Mouse (Mus musculus): ENCODE measurements around the gene Gm28043. TPM values are rescaled to one million over a fixed set of nuclear protein-coding genes. Genes with fewer than 3 reads are reported as not detected.

Gene Gm28043
- polyA plus RNA-seq, 1 experiment from 2014 or later: 2.2 TPM

GRCm38 (mm10) chr17:29719628-29720575 is 105.2 kb downstream of the Gm28043 start:
- no peak overlapping the region for H3K4me2 ChIP-seq (replicated peaks; ENCODE audit: low read depth, low read length)
- peaks cover 4% of the 10 kb centered on the region for H3K4me1 ChIP-seq (ENCODE audit: control insufficient read depth, insufficient read depth, low read length)
- H3K27ac ChIP-seq (ENCODE audit: low read depth, low read length): no peak overlapping the region
- H3K9me3 ChIP-seq (ENCODE audit: control insufficient read depth, low read length): no peaks in the 10 kb centered on the region
- no peaks in the 10 kb centered on the region for H3K27me3 ChIP-seq (ENCODE audit: control insufficient read depth, insufficient read depth, low read length)
- H3K4me3 ChIP-seq (ENCODE audit: low read length): no peak overlapping the region
- no peaks in the 10 kb centered on the region for H3K36me3 ChIP-seq (ENCODE audit: control insufficient read depth, insufficient read depth, low read length)
- H3K9ac ChIP-seq (ENCODE audit: low read depth, low read length): no peak overlapping the region
- no peak for ATAC-seq (ENCODE audit: low FRiP score, low TSS enrichment)
- WGBS: 84% methylated on average over 13 of the region's 13 CpGs

GRCm38 (mm10) chr17:29720755-29721365 is 106.2 kb downstream of the Gm28043 start:
- WGBS: 51% methylated on average over 11 of the region's 11 CpGs
- Histone ChIP-seq H3K36me3 (ENCODE audit: control insufficient read depth, insufficient read depth, low read length) (no peaks in the 10 kb centered on the region), H3K9ac (ENCODE audit: low read depth, low read length) (no peak overlapping the region), H3K27ac (ENCODE audit: low read depth, low read length) (no peak overlapping the region), H3K4me3 (ENCODE audit: low read length) (no peak overlapping the region), H3K4me2 (replicated peaks; ENCODE audit: low read depth, low read length) (no peak overlapping the region), H3K4me1 (ENCODE audit: control insufficient read depth, insufficient read depth, low read length) (peaks cover 4% of the 10 kb centered on the region), H3K27me3 (ENCODE audit: control insufficient read depth, insufficient read depth, low read length) (no peaks in the 10 kb centered on the region), H3K9me3 (ENCODE audit: control insufficient read depth, low read length) (no peaks in the 10 kb centered on the region)
- no peak for ATAC-seq (ENCODE audit: low FRiP score, low TSS enrichment)

- WGBS: 81% methylated on average over 6 of the region's 6 CpGs
- no peaks in the 10 kb centered on the region for H3K27me3 ChIP-seq (ENCODE audit: control insufficient read depth, insufficient read depth, low read length)
- no peak overlapping the region for H3K4me2 ChIP-seq (replicated peaks; ENCODE audit: low read depth, low read length)
- no peak overlapping the region for H3K27ac ChIP-seq (ENCODE audit: low read depth, low read length)
- H3K9ac ChIP-seq (ENCODE audit: low read depth, low read length): no peak overlapping the region; the same call in 1 of the 2 replicates
- no peaks in the 10 kb centered on the region for H3K9me3 ChIP-seq (ENCODE audit: control insufficient read depth, low read length)
- no peak overlapping the region for H3K4me3 ChIP-seq (ENCODE audit: low read length)
- H3K4me1 ChIP-seq (ENCODE audit: control insufficient read depth, insufficient read depth, low read length): no peaks in the 10 kb centered on the region
- ATAC-seq (ENCODE audit: low FRiP score, low TSS enrichment): no peak
- no peaks in the 10 kb centered on the region for H3K36me3 ChIP-seq (ENCODE audit: control insufficient read depth, insufficient read depth, low read length)
Measured at GRCm38 (mm10) chr17:29724610-29725009, 109.9 kb downstream of the Gm28043 start.

- Histone ChIP-seq H3K4me1 (ENCODE audit: control insufficient read depth, insufficient read depth, low read length) (no peaks in the 10 kb centered on the region), H3K9ac (ENCODE audit: low read depth, low read length) (no peak overlapping the region), H3K27ac (ENCODE audit: low read depth, low read length) (no peak overlapping the region), H3K4me3 (ENCODE audit: low read length) (no peak overlapping the region), H3K4me2 (replicated peaks; ENCODE audit: low read depth, low read length) (no peak overlapping the region), H3K9me3 (ENCODE audit: control insufficient read depth, low read length) (no peaks in the 10 kb centered on the region), H3K27me3 (ENCODE audit: control insufficient read depth, insufficient read depth, low read length) (no peaks in the 10 kb centered on the region), H3K36me3 (ENCODE audit: control insufficient read depth, insufficient read depth, low read length) (no peaks in the 10 kb centered on the region)
- no peak for ATAC-seq (ENCODE audit: low FRiP score, low TSS enrichment)
- 75% methylated on average over 6 of the region's 6 CpGs for WGBS
Measured at GRCm38 (mm10) chr17:29725027-29725620, 110.4 kb downstream of the Gm28043 start.

GRCm38 (mm10) chr17:29728082-29728481 is 113.4 kb downstream of the Gm28043 start:
- H3K4me1 ChIP-seq (ENCODE audit: control insufficient read depth, insufficient read depth, low read length): 0 out of 2 replicates have a peak, but pooled peaks cover 5% of the 10 kb centered on the region
- H3K9me3 ChIP-seq (ENCODE audit: control insufficient read depth, low read length): no peaks in the 10 kb centered on the region; the same call in 1 of the 2 replicates
- H3K27ac ChIP-seq (ENCODE audit: low read depth, low read length): no peak overlapping the region
- no peak overlapping the region for H3K9ac ChIP-seq (ENCODE audit: low read depth, low read length)
- 56% methylated on average over 8 of the region's 8 CpGs for WGBS
- no peaks in the 10 kb centered on the region for H3K36me3 ChIP-seq (ENCODE audit: control insufficient read depth, insufficient read depth, low read length)
- no peak for ATAC-seq (ENCODE audit: low FRiP score, low TSS enrichment)
- H3K4me3 ChIP-seq (ENCODE audit: low read length): no peak overlapping the region
- H3K27me3 ChIP-seq (ENCODE audit: control insufficient read depth, insufficient read depth, low read length): peaks cover 3% of the 10 kb centered on the region; the same call in 1 of the 2 replicates
- H3K4me2 ChIP-seq (replicated peaks; ENCODE audit: low read depth, low read length): no peak overlapping the region

GRCm38 (mm10) chr17:29730510-29731265 is 116.0 kb downstream of the Gm28043 start:
- 72% methylated on average over 13 of the region's 13 CpGs for WGBS
- H3K4me3 ChIP-seq (ENCODE audit: low read length): no peak overlapping the region
- no peaks in the 10 kb centered on the region for H3K36me3 ChIP-seq (ENCODE audit: control insufficient read depth, insufficient read depth, low read length)
- no peak overlapping the region for H3K4me2 ChIP-seq (replicated peaks; ENCODE audit: low read depth, low read length)
- peaks cover 3% of the 10 kb centered on the region; the same call in 1 of the 2 replicates for H3K27me3 ChIP-seq (ENCODE audit: control insufficient read depth, insufficient read depth, low read length)
- no peaks in the 10 kb centered on the region; the same call in 1 of the 2 replicates for H3K9me3 ChIP-seq (ENCODE audit: control insufficient read depth, low read length)
- no peak overlapping the region for H3K27ac ChIP-seq (ENCODE audit: low read depth, low read length)
- 0 out of 2 replicates have a peak, but pooled peaks cover 5% of the 10 kb centered on the region for H3K4me1 ChIP-seq (ENCODE audit: control insufficient read depth, insufficient read depth, low read length)
- no peak overlapping the region for H3K9ac ChIP-seq (ENCODE audit: low read depth, low read length)
- no peak; the same call in 1 of the 2 replicates for ATAC-seq (ENCODE audit: low FRiP score, low TSS enrichment)

GRCm38 (mm10) chr17:29731266-29731952 is 116.7 kb downstream of the Gm28043 start:
- ATAC-seq (ENCODE audit: low FRiP score, low TSS enrichment): no peak
- Histone ChIP-seq H3K4me2 (replicated peaks; ENCODE audit: low read depth, low read length) (no peak overlapping the region), H3K27me3 (ENCODE audit: control insufficient read depth, insufficient read depth, low read length) (peaks cover 3% of the 10 kb centered on the region; the same call in 1 of the 2 replicates), H3K4me1 (ENCODE audit: control insufficient read depth, insufficient read depth, low read length) (peaks cover 12% of the 10 kb centered on the region; the same call in 1 of the 2 replicates), H3K4me3 (ENCODE audit: low read length) (no peak overlapping the region), H3K36me3 (ENCODE audit: control insufficient read depth, insufficient read depth, low read length) (no peaks in the 10 kb centered on the region), H3K9me3 (ENCODE audit: control insufficient read depth, low read length) (no peaks in the 10 kb centered on the region; the same call in 1 of the 2 replicates), H3K9ac (ENCODE audit: low read depth, low read length) (no peak overlapping the region), H3K27ac (ENCODE audit: low read depth, low read length) (no peak overlapping the region)
- 60% methylated on average over 12 of the region's 12 CpGs for WGBS

- Histone ChIP-seq H3K36me3 (ENCODE audit: control insufficient read depth, insufficient read depth, low read length) (no peaks in the 10 kb centered on the region), H3K4me2 (replicated peaks; ENCODE audit: low read depth, low read length) (no peak overlapping the region), H3K27me3 (ENCODE audit: control insufficient read depth, insufficient read depth, low read length) (peaks cover 3% of the 10 kb centered on the region; the same call in 1 of the 2 replicates), H3K9ac (ENCODE audit: low read depth, low read length) (no peak overlapping the region), H3K4me1 (ENCODE audit: control insufficient read depth, insufficient read depth, low read length) (peaks cover 13% of the 10 kb centered on the region; the same call in 1 of the 2 replicates), H3K9me3 (ENCODE audit: control insufficient read depth, low read length) (no peaks in the 10 kb centered on the region; the same call in 1 of the 2 replicates), H3K4me3 (ENCODE audit: low read length) (no peak overlapping the region), H3K27ac (ENCODE audit: low read depth, low read length) (no peak overlapping the region)
- ATAC-seq (ENCODE audit: low FRiP score, low TSS enrichment): no peak
- 59% methylated on average over 6 of the region's 6 CpGs for WGBS
Measured at GRCm38 (mm10) chr17:29731953-29732325, 117.3 kb downstream of the Gm28043 start.

Data from kidney, embryonic 14.5 days (tissue).